Mouse (Mus musculus): Measurements from ENCODE around the gene Henmt1. TPM values are rescaled to one million over a fixed set of nuclear protein-coding genes. Genes with fewer than 3 reads are reported as not detected.

Henmt1 gene
- polyA plus RNA-seq, 1 experiment: 1.3 TPM

- TF ChIP-seq POLR2A (IDR thresholded peaks at IDR 0.05; ENCODE audit: borderline replicate concordance, insufficient read depth, low read length): no peak
- TF ChIP-seq CTCF (IDR thresholded peaks at IDR 0.05; ENCODE audit: borderline replicate concordance, insufficient read depth, low read depth, low read length): no peak
- DNase-seq: no peak
- Histone ChIP-seq H3K4me3 (replicated peaks; ENCODE audit: insufficient read depth, low read depth, low read length) (no peak overlapping the region), H3K4me1 (ENCODE audit: control insufficient read depth, insufficient read depth, low read length) (no peaks in the 10 kb centered on the region), H3K27ac (ENCODE audit: insufficient read depth, low read length) (no peak overlapping the region), H3K27me3 (ENCODE audit: control insufficient read depth, insufficient read depth, low read length) (no peaks in the 10 kb centered on the region)
- WGBS: 77% methylated on average over 10 of the region's 10 CpGs
These were observed 1.3 kb downstream of the Henmt1 start for GRCm38 (mm10) chr3:108940996-108941395.

- no peak for DNase-seq
- Histone ChIP-seq H3K4me3 (replicated peaks; ENCODE audit: insufficient read depth, low read depth, low read length) (no peak overlapping the region), H3K27ac (ENCODE audit: insufficient read depth, low read length) (no peak overlapping the region), H3K4me1 (ENCODE audit: control insufficient read depth, insufficient read depth, low read length) (peaks cover 4% of the 10 kb centered on the region), H3K27me3 (ENCODE audit: control insufficient read depth, insufficient read depth, low read length) (no peaks in the 10 kb centered on the region; the same call in 1 of the 2 replicates)
- no peak for TF ChIP-seq CTCF (IDR thresholded peaks at IDR 0.05; ENCODE audit: borderline replicate concordance, insufficient read depth, low read depth, low read length)
- no peak for TF ChIP-seq POLR2A (IDR thresholded peaks at IDR 0.05; ENCODE audit: borderline replicate concordance, insufficient read depth, low read length)
These were observed 18.3 kb downstream of the Henmt1 start for GRCm38 (mm10) chr3:108957976-108958375.

GRCm38 (mm10) chr3:108959680-108960295 lies 20.1 kb downstream of the Henmt1 start:
- TF ChIP-seq POLR2A (IDR thresholded peaks at IDR 0.05; ENCODE audit: borderline replicate concordance, insufficient read depth, low read length) (no peak), CTCF (IDR thresholded peaks at IDR 0.05; ENCODE audit: borderline replicate concordance, insufficient read depth, low read depth, low read length) (no peak)
- Histone ChIP-seq H3K27me3 (ENCODE audit: control insufficient read depth, insufficient read depth, low read length) (no peaks in the 10 kb centered on the region), H3K27ac (ENCODE audit: insufficient read depth, low read length) (no peak overlapping the region), H3K4me1 (ENCODE audit: control insufficient read depth, insufficient read depth, low read length) (peaks cover 4% of the 10 kb centered on the region), H3K4me3 (replicated peaks; ENCODE audit: insufficient read depth, low read depth, low read length) (no peak overlapping the region)
- 51% methylated on average over 13 of the region's 13 CpGs for WGBS
- peak in 1 of 2 experiments; percentile 14 for DNase-seq

GRCm38 (mm10) chr3:108961226-108961625 lies 21.6 kb downstream of the Henmt1 start:
- H3K4me3 ChIP-seq (replicated peaks; ENCODE audit: insufficient read depth, low read depth, low read length): peak overlapping the region; percentile 45
- TF ChIP-seq CTCF (IDR thresholded peaks at IDR 0.05; ENCODE audit: borderline replicate concordance, insufficient read depth, low read depth, low read length) (no peak), POLR2A (IDR thresholded peaks at IDR 0.05; ENCODE audit: borderline replicate concordance, insufficient read depth, low read length) (no peak)
- 11% methylated on average over 7 of the region's 7 CpGs for WGBS
- peaks cover 4% of the 10 kb centered on the region for H3K4me1 ChIP-seq (ENCODE audit: control insufficient read depth, insufficient read depth, low read length)
- peak; percentile 27 to 29 for DNase-seq
- H3K27ac ChIP-seq (ENCODE audit: insufficient read depth, low read length): no peak overlapping the region
- H3K27me3 ChIP-seq (ENCODE audit: control insufficient read depth, insufficient read depth, low read length): no peaks in the 10 kb centered on the region

- peaks cover 4% of the 10 kb centered on the region for H3K4me1 ChIP-seq (ENCODE audit: control insufficient read depth, insufficient read depth, low read length)
- H3K4me3 ChIP-seq (replicated peaks; ENCODE audit: insufficient read depth, low read depth, low read length): peak overlapping the region; percentile 45
- 30% methylated on average over 6 of the region's 6 CpGs for WGBS
- TF ChIP-seq CTCF (IDR thresholded peaks at IDR 0.05; ENCODE audit: borderline replicate concordance, insufficient read depth, low read depth, low read length) (no peak), POLR2A (IDR thresholded peaks at IDR 0.05; ENCODE audit: borderline replicate concordance, insufficient read depth, low read length) (no peak)
- no peaks in the 10 kb centered on the region for H3K27me3 ChIP-seq (ENCODE audit: control insufficient read depth, insufficient read depth, low read length)
- no peak for DNase-seq
- H3K27ac ChIP-seq (ENCODE audit: insufficient read depth, low read length): no peak overlapping the region
These were observed 22.0 kb downstream of the Henmt1 start for GRCm38 (mm10) chr3:108961655-108962054.

GRCm38 (mm10) chr3:108963278-108963677 lies 23.6 kb downstream of the Henmt1 start:
- Histone ChIP-seq H3K27ac (ENCODE audit: insufficient read depth, low read length) (no peak overlapping the region), H3K27me3 (ENCODE audit: control insufficient read depth, insufficient read depth, low read length) (no peaks in the 10 kb centered on the region), H3K4me1 (ENCODE audit: control insufficient read depth, insufficient read depth, low read length) (peaks cover 4% of the 10 kb centered on the region), H3K4me3 (replicated peaks; ENCODE audit: insufficient read depth, low read depth, low read length) (no peak overlapping the region)
- DNase-seq: no peak
- TF ChIP-seq CTCF (IDR thresholded peaks at IDR 0.05; ENCODE audit: borderline replicate concordance, insufficient read depth, low read depth, low read length) (no peak), POLR2A (IDR thresholded peaks at IDR 0.05; ENCODE audit: borderline replicate concordance, insufficient read depth, low read length) (no peak)
- whole genome bisulfite sequencing: 83% methylated on average over 3 of the region's 3 CpGs

- Histone ChIP-seq H3K4me3 (replicated peaks; ENCODE audit: insufficient read depth, low read depth, low read length) (no peak overlapping the region), H3K4me1 (ENCODE audit: control insufficient read depth, insufficient read depth, low read length) (peaks cover 4% of the 10 kb centered on the region), H3K27ac (ENCODE audit: insufficient read depth, low read length) (no peak overlapping the region), H3K27me3 (ENCODE audit: control insufficient read depth, insufficient read depth, low read length) (no peaks in the 10 kb centered on the region)
- TF ChIP-seq POLR2A (IDR thresholded peaks at IDR 0.05; ENCODE audit: borderline replicate concordance, insufficient read depth, low read length) (no peak), CTCF (IDR thresholded peaks at IDR 0.05; ENCODE audit: borderline replicate concordance, insufficient read depth, low read depth, low read length) (no peak)
- DNase-seq: no peak
- WGBS: 91% methylated on average over 3 of the region's 3 CpGs
These were observed 24.1 kb downstream of the Henmt1 start for GRCm38 (mm10) chr3:108963776-108964175.

- peak; percentile 28 to 31 for DNase-seq
- no peaks in the 10 kb centered on the region for H3K27me3 ChIP-seq (ENCODE audit: control insufficient read depth, insufficient read depth, low read length)
- H3K4me1 ChIP-seq (ENCODE audit: control insufficient read depth, insufficient read depth, low read length): peaks cover 4% of the 10 kb centered on the region
- no peak overlapping the region for H3K27ac ChIP-seq (ENCODE audit: insufficient read depth, low read length)
- no peak overlapping the region for H3K4me3 ChIP-seq (replicated peaks; ENCODE audit: insufficient read depth, low read depth, low read length)
- 77% methylated on average over 7 of the region's 7 CpGs for WGBS
- TF ChIP-seq POLR2A (IDR thresholded peaks at IDR 0.05; ENCODE audit: borderline replicate concordance, insufficient read depth, low read length) (no peak), CTCF (IDR thresholded peaks at IDR 0.05; ENCODE audit: borderline replicate concordance, insufficient read depth, low read depth, low read length) (peak; percentile 34; the same call in 1 of the 2 replicates)
These were observed 24.8 kb downstream of the Henmt1 start for GRCm38 (mm10) chr3:108964361-108965044.
